Mouse (Mus musculus) kidney, embryonic 15.5 days (tissue): Measurements from ENCODE around the gene Ppp1r14b. TPM values are rescaled to one million over a fixed set of nuclear protein-coding genes. Genes with fewer than 3 reads are reported as not detected.

Source experiments
- ATAC-seq: fragments of 200-750 bp; cut with Nextera tagmentation; replicated peaks from 2 replicates; pipeline ENCODE4 v1.8.0; 2017; ENCODE audit warnings: moderate TSS enrichment; ENCODE audit not compliant: low FRiP score
- H3K27ac ChIP-seq: fragments of 300-500 bp; sonication (generic); 2 replicates; pipeline ENCODE4 v1.5.1; 2015; ENCODE audit warnings: mild to moderate bottlenecking, inconsistent platforms
- H3K27me3 ChIP-seq: fragments of 300-500 bp; sonication (generic); 2 replicates; pipeline ENCODE4 v1.6.1; 2015; ENCODE audit warnings: inconsistent platforms
- H3K36me3 ChIP-seq: fragments of 300-500 bp; sonication (generic); 2 replicates; pipeline ENCODE4 v1.6.1; 2015; ENCODE audit warnings: inconsistent platforms
- H3K4me1 ChIP-seq: fragments of 300-500 bp; sonication (generic); 2 replicates; pipeline ENCODE4 v1.6.1; 2015; ENCODE audit warnings: inconsistent platforms
- H3K4me2 ChIP-seq: fragments of 300-500 bp; sonication (generic); 2 replicates; pipeline ENCODE4 v1.6.1; 2015; ENCODE audit warnings: moderate library complexity, mild to moderate bottlenecking, inconsistent platforms
- H3K4me3 ChIP-seq: fragments of 300-500 bp; sonication (generic); replicated peaks from 2 replicates; pipeline ENCODE4 v1.5.1; 2015; ENCODE audit warnings: mild to moderate bottlenecking, inconsistent platforms
- H3K9ac ChIP-seq: fragments of 300-500 bp; sonication (generic); 2 replicates; pipeline ENCODE4 v1.6.1; 2015; ENCODE audit warnings: mild to moderate bottlenecking, inconsistent platforms
- H3K9me3 ChIP-seq: fragments of 300-500 bp; sonication (generic); replicated peaks from 2 replicates; pipeline ENCODE4 v1.6.1; 2016; ENCODE audit warnings: inconsistent platforms
- WGBS: fragments of 180-500 bp; shearing (Covaris S2); methylation state at CpG from one replicate; pipeline ENCODE4 v1.1.7; 2015; ENCODE audit warnings: mixed read lengths; 5-methylcytosine and 5-hydroxymethylcytosine counted together
- polyA plus RNA-seq: library from polyadenylated mRNA; unstranded; fragments of >200 nt; fragmentation: Nextera tagmentation; extraction: Ambion mirVana; gene quantifications from 2 replicates; pipeline ENCODE4 v1.2.1, GENCODE M21; 2015

Gene Ppp1r14b
- polyA plus RNA-seq, 1 experiment from 2014 or later: 139 TPM

- Histone ChIP-seq H3K9me3 (no peaks in the 10 kb centered on the region), H3K4me1 (peaks cover 29% of the 10 kb centered on the region), H3K36me3 (peaks cover 26% of the 10 kb centered on the region), H3K27me3 (no peaks in the 10 kb centered on the region), H3K4me2 (peak overlapping the region; percentile 92), H3K4me3 (peak overlapping the region; percentile 54), H3K9ac (peak overlapping the region; percentile 68; the same call in 1 of the 2 replicates), H3K27ac (peak overlapping the region; percentile 96)
- WGBS: 54% methylated on average over 5 of the region's 5 CpGs
- ATAC-seq: no peak
These were observed 24.8 kb upstream of the Ppp1r14b start for GRCm38 (mm10) chr19:6949951-6950350.

- ATAC-seq: peak; percentile 38
- H3K4me1 ChIP-seq: peaks cover 29% of the 10 kb centered on the region
- H3K9ac ChIP-seq: peak overlapping the region; percentile 68
- H3K9me3 ChIP-seq: no peaks in the 10 kb centered on the region
- H3K27me3 ChIP-seq: no peaks in the 10 kb centered on the region
- H3K36me3 ChIP-seq: peaks cover 32% of the 10 kb centered on the region
- peak overlapping the region; percentile 96 for H3K27ac ChIP-seq
- H3K4me2 ChIP-seq: peak overlapping the region; percentile 92
- H3K4me3 ChIP-seq: peak overlapping the region; percentile 54
- WGBS: under 1% methylated on average over 28 of the region's 28 CpGs
These were observed 24.1 kb upstream of the Ppp1r14b start for GRCm38 (mm10) chr19:6950613-6951153.

GRCm38 (mm10) chr19:6951381-6951968 lies 23.3 kb upstream of the Ppp1r14b start:
- H3K36me3 ChIP-seq: peaks cover 35% of the 10 kb centered on the region
- WGBS: under 1% methylated on average over 35 of the region's 35 CpGs
- ATAC-seq: peak; percentile 81
- peak overlapping the region; percentile 92 for H3K4me2 ChIP-seq
- peak overlapping the region; percentile 54 for H3K4me3 ChIP-seq
- peak overlapping the region; percentile 68 for H3K9ac ChIP-seq
- peaks cover 29% of the 10 kb centered on the region for H3K4me1 ChIP-seq
- no peaks in the 10 kb centered on the region for H3K27me3 ChIP-seq
- no peaks in the 10 kb centered on the region for H3K9me3 ChIP-seq
- H3K27ac ChIP-seq: peak overlapping the region; percentile 96

GRCm38 (mm10) chr19:6951994-6952711 lies 22.6 kb upstream of the Ppp1r14b start:
- Histone ChIP-seq H3K9ac (peak overlapping the region; percentile 68), H3K4me1 (peaks cover 29% of the 10 kb centered on the region)

GRCm38 (mm10) chr19:6952712-6953037 lies 22.1 kb upstream of the Ppp1r14b start:
- H3K36me3 ChIP-seq: peaks cover 41% of the 10 kb centered on the region
- 0 out of 2 replicates have a peak, but pooled peaks have one; percentile 10 for ATAC-seq
- H3K4me3 ChIP-seq: peak overlapping the region; percentile 54
- peak overlapping the region; percentile 92 for H3K4me2 ChIP-seq
- 8% methylated on average over 3 of the region's 3 CpGs for WGBS
- H3K9ac ChIP-seq: peak overlapping the region; percentile 68
- peak overlapping the region; percentile 96 for H3K27ac ChIP-seq
- H3K27me3 ChIP-seq: no peaks in the 10 kb centered on the region
- H3K9me3 ChIP-seq: no peaks in the 10 kb centered on the region
- H3K4me1 ChIP-seq: peaks cover 29% of the 10 kb centered on the region

More at GRCm38 (mm10) chr19:6951994-6952711, 22.6 kb upstream of the Ppp1r14b start:
- 1% methylated on average over 31 of the region's 31 CpGs for WGBS
- peak; percentile 40 for ATAC-seq
- Histone ChIP-seq H3K27ac (peak overlapping the region; percentile 96), H3K36me3 (peaks cover 37% of the 10 kb centered on the region), H3K4me3 (peak overlapping the region; percentile 54), H3K9me3 (no peaks in the 10 kb centered on the region), H3K27me3 (no peaks in the 10 kb centered on the region), H3K4me2 (peak overlapping the region; percentile 92)

- 50% methylated on average over 9 of the region's 9 CpGs for WGBS
- Histone ChIP-seq H3K9me3 (no peaks in the 10 kb centered on the region), H3K27me3 (no peaks in the 10 kb centered on the region), H3K36me3 (peaks cover 54% of the 10 kb centered on the region), H3K4me1 (peaks cover 29% of the 10 kb centered on the region), H3K9ac (no peak overlapping the region), H3K4me2 (no peak overlapping the region), H3K27ac (no peak overlapping the region), H3K4me3 (no peak overlapping the region)
- no peak for ATAC-seq
These were observed 20.7 kb upstream of the Ppp1r14b start for GRCm38 (mm10) chr19:6954046-6954445.

- H3K36me3 ChIP-seq: peaks cover 68% of the 10 kb centered on the region
- no peak for ATAC-seq
- WGBS: 76% methylated on average over 7 of the region's 7 CpGs
These were observed 19.3 kb upstream of the Ppp1r14b start for GRCm38 (mm10) chr19:6955424-6955823.

GRCm38 (mm10) chr19:6956461-6956860 lies 18.3 kb upstream of the Ppp1r14b start:
- H3K4me3 ChIP-seq: no peak overlapping the region
- ATAC-seq: no peak
- no peak overlapping the region for H3K27ac ChIP-seq
- H3K4me1 ChIP-seq: peaks cover 15% of the 10 kb centered on the region
- peaks cover 73% of the 10 kb centered on the region for H3K36me3 ChIP-seq
- H3K9ac ChIP-seq: no peak overlapping the region
- WGBS: 82% methylated on average over 10 of the region's 10 CpGs
- no peaks in the 10 kb centered on the region for H3K27me3 ChIP-seq
- H3K4me2 ChIP-seq: no peak overlapping the region
- H3K9me3 ChIP-seq: no peaks in the 10 kb centered on the region

More at GRCm38 (mm10) chr19:6955424-6955823, 19.3 kb upstream of the Ppp1r14b start:
- Histone ChIP-seq H3K4me1 (peaks cover 16% of the 10 kb centered on the region), H3K9me3 (no peaks in the 10 kb centered on the region), H3K9ac (no peak overlapping the region), H3K27me3 (no peaks in the 10 kb centered on the region), H3K27ac (no peak overlapping the region), H3K4me3 (no peak overlapping the region), H3K4me2 (no peak overlapping the region)

GRCm38 (mm10) chr19:6968491-6969271 lies 6.1 kb upstream of the Ppp1r14b start:
- no peaks in the 10 kb centered on the region for H3K9me3 ChIP-seq
- peaks cover 32% of the 10 kb centered on the region for H3K36me3 ChIP-seq
- peak overlapping the region; percentile 78 for H3K4me3 ChIP-seq
- no peak for ATAC-seq
- no peaks in the 10 kb centered on the region for H3K27me3 ChIP-seq
- H3K27ac ChIP-seq: peak overlapping the region; percentile 61
- H3K4me1 ChIP-seq: peaks cover 50% of the 10 kb centered on the region
- peak overlapping the region; percentile 73 for H3K9ac ChIP-seq
- peak overlapping the region; percentile 72 for H3K4me2 ChIP-seq
- WGBS: 7% methylated on average over 15 of the region's 15 CpGs

GRCm38 (mm10) chr19:6969291-6969664 lies 5.5 kb upstream of the Ppp1r14b start:
- H3K9me3 ChIP-seq: no peaks in the 10 kb centered on the region
- peak overlapping the region; percentile 78 for H3K4me3 ChIP-seq
- peak; percentile 12 for ATAC-seq
- H3K27me3 ChIP-seq: no peaks in the 10 kb centered on the region
- H3K4me2 ChIP-seq: peak overlapping the region; percentile 72
- H3K27ac ChIP-seq: peak overlapping the region; percentile 61
- peaks cover 55% of the 10 kb centered on the region for H3K4me1 ChIP-seq
- WGBS: 0% methylated on average over 20 of the region's 20 CpGs
- H3K9ac ChIP-seq: peak overlapping the region; percentile 73
- peaks cover 26% of the 10 kb centered on the region for H3K36me3 ChIP-seq

- under 1% methylated on average over 54 of the region's 55 CpGs for WGBS
These were observed 4.9 kb upstream of the Ppp1r14b start for GRCm38 (mm10) chr19:6969665-6970381.

More at GRCm38 (mm10) chr19:6969665-6970381, 4.9 kb upstream of the Ppp1r14b start:
- peaks cover 21% of the 10 kb centered on the region for H3K36me3 ChIP-seq
- peak overlapping the region; percentile 78 for H3K4me3 ChIP-seq
- H3K9ac ChIP-seq: peak overlapping the region; percentile 73
- no peaks in the 10 kb centered on the region for H3K27me3 ChIP-seq
- peak; percentile 40 for ATAC-seq
- H3K4me1 ChIP-seq: peaks cover 55% of the 10 kb centered on the region
- H3K4me2 ChIP-seq: peak overlapping the region; percentile 72
- no peaks in the 10 kb centered on the region for H3K9me3 ChIP-seq
- peak overlapping the region; percentile 61 for H3K27ac ChIP-seq
